Mouse (Mus musculus): ENCODE measurements around the gene Fam117b. TPM values are rescaled to one million over a fixed set of nuclear protein-coding genes. Genes with fewer than 3 reads are reported as not detected.

Gene Fam117b
- polyA plus RNA-seq, 1 experiment from 2014 or later: 24.0 TPM

Other genes with a start within 250 kb of the Fam117b start
- gene Sumo1, start 242.2 kb upstream of the Fam117b start, polyA plus RNA-seq (2015; fragmentation: Nextera tagmentation; extraction: Ambion mirVana): 307 and 311 TPM in 2 replicates
- 134 and 137 TPM in 2 replicates for gene Nop58, start 228.0 kb upstream of the Fam117b start, polyA plus RNA-seq (2015; fragmentation: Nextera tagmentation; extraction: Ambion mirVana)
- 9.6 and 10.1 TPM in 2 replicates for gene Bmpr2, start 149.6 kb upstream of the Fam117b start, polyA plus RNA-seq (2015; fragmentation: Nextera tagmentation; extraction: Ambion mirVana)
- 42.1 and 45.1 TPM in 2 replicates for gene Ica1l, start 130.2 kb downstream of the Fam117b start, polyA plus RNA-seq (2015; fragmentation: Nextera tagmentation; extraction: Ambion mirVana)
- gene Carf, start 185.2 kb downstream of the Fam117b start, polyA plus RNA-seq (2015; fragmentation: Nextera tagmentation; extraction: Ambion mirVana): 6.8 and 8.9 TPM in 2 replicates
- 48.9 and 53.7 TPM in 2 replicates for gene Wdr12, start 185.6 kb downstream of the Fam117b start, polyA plus RNA-seq (2015; fragmentation: Nextera tagmentation; extraction: Ambion mirVana)